Mouse (Mus musculus): ENCODE measurements around the gene Tmpo. TPM values are rescaled to one million over a fixed set of nuclear protein-coding genes. Genes with fewer than 3 reads are reported as not detected.
A peak's percentile ranks its signal among the peaks of the same experiment; 100 is the strongest.
"Not testable (repeated sequence)": the region's sequence is repeated elsewhere in the genome, so short reads cannot be mapped to it uniquely, and the experiment has no call there.

The Tmpo gene
- polyA plus RNA-seq, 1 experiment from 2014 or later: 96.7 TPM

DNA sequence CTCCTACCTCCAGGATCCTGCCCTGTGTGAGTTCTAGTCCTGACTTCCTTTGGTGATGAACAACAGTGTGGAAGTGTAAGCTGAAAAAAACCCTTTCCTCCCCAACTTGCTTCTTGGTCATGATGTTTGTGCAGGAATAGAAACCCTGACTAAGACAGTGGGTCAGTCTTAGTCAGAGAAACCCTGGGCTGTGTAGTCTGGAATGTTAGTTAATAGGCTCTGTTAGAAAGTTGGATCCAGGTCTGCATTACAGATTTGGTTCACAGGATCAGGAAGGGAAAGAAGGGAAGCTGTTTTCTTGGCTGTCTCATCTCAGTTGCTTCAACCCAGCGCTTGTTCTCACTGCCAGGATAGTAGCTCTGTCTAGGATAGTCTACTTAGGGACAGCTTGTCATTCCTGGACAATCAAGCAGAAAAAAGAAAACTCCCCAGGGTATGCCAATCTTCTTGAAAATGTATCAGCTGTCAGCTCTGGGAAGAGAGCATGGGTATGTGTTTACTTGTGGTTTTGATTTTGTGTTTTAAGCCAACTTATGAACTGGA is 18.2 kb upstream of the Tmpo start:
- no peaks in the 10 kb centered on the region for H3K9me3 ChIP-seq
- no peak overlapping the region for H3K4me2 ChIP-seq
- no peak overlapping the region for H3K27ac ChIP-seq (replicated peaks)
- no peaks in the 10 kb centered on the region for H3K27me3 ChIP-seq
- 85% methylated on average over 1 of the region's 1 CpGs for WGBS
- no peaks in the 10 kb centered on the region for H3K4me1 ChIP-seq (replicated peaks)
- ATAC-seq (ENCODE audit: low FRiP score, low read depth): no peak
- H3K36me3 ChIP-seq: no peaks in the 10 kb centered on the region
- H3K4me3 ChIP-seq: no peak overlapping the region
- no peak overlapping the region for H3K9ac ChIP-seq

DNA sequence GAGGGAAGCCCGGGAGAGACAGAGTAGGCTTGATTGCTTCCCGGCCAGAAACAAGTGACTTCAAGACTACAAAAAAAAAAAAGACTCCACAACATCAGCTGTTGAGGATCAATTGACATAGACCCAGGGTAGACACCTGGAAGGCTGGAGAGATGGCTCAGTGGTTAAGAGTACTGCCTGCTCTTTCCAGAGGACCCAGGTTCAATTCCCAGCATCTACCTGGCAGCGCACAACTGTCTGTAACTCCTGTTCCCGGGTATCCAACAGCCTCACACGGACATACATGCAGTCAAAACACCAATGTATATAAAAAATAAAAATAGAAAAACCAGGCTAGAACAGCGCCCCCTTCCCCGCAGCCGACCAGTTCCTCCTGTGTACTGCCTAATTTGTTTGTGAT is 16.6 kb upstream of the Tmpo start:
- no peak overlapping the region for H3K27ac ChIP-seq (replicated peaks)
- no peaks in the 10 kb centered on the region for H3K27me3 ChIP-seq
- 94% methylated on average over 8 of the region's 8 CpGs for WGBS
- ATAC-seq (ENCODE audit: low FRiP score, low read depth): no peak
- H3K9me3 ChIP-seq: no peaks in the 10 kb centered on the region
- H3K9ac ChIP-seq: no peak overlapping the region
- no peaks in the 10 kb centered on the region for H3K36me3 ChIP-seq
- H3K4me3 ChIP-seq: no peak overlapping the region
- no peak overlapping the region for H3K4me2 ChIP-seq
- H3K4me1 ChIP-seq (replicated peaks): no peaks in the 10 kb centered on the region

DNA sequence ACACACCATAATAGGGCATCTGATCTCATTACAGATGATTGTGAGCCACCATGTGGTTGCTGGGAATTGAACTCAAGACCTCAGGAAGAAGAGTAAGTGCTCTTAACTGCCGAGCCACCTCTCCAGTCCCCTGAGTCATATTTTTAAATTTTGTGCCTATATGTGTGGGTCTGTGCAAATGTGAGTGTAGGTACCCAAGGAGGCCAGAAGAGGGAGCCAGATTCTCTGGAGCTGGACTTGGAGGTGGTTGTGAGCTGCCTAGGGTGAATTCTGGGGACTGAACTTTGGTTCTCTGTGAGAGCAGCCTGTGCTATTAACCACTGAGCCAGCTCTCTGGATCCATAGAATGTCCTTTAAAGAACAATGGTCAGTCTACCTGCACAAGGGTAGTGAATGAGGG is 15.7 kb upstream of the Tmpo start:
- Histone ChIP-seq H3K4me3 (no peak overlapping the region), H3K4me1 (replicated peaks) (no peaks in the 10 kb centered on the region), H3K27ac (replicated peaks) (no peak overlapping the region), H3K9me3 (no peaks in the 10 kb centered on the region), H3K27me3 (no peaks in the 10 kb centered on the region), H3K9ac (no peak overlapping the region), H3K4me2 (no peak overlapping the region), H3K36me3 (no peaks in the 10 kb centered on the region)
- 97% methylated on average over 1 of the region's 1 CpGs for WGBS
- ATAC-seq (ENCODE audit: low FRiP score, low read depth): no peak

GRCm38 (mm10) chr10:91195680-91196079 is 14.6 kb upstream of the Tmpo start:
- Histone ChIP-seq H3K4me1 (replicated peaks) (no peaks in the 10 kb centered on the region), H3K36me3 (no peaks in the 10 kb centered on the region), H3K27me3 (no peaks in the 10 kb centered on the region), H3K27ac (replicated peaks) (no peak overlapping the region), H3K9me3 (no peaks in the 10 kb centered on the region), H3K4me2 (no peak overlapping the region), H3K4me3 (no peak overlapping the region), H3K9ac (no peak overlapping the region)
- no peak for ATAC-seq (ENCODE audit: low FRiP score, low read depth)
- WGBS: 90% methylated on average over 5 of the region's 5 CpGs

GRCm38 (mm10) chr10:91195091-91195490 is 14.0 kb upstream of the Tmpo start:
- ATAC-seq (ENCODE audit: low FRiP score, low read depth): no peak
- Histone ChIP-seq H3K9me3 (no peaks in the 10 kb centered on the region), H3K27me3 (no peaks in the 10 kb centered on the region), H3K4me1 (replicated peaks) (no peaks in the 10 kb centered on the region), H3K36me3 (no peaks in the 10 kb centered on the region), H3K9ac (no peak overlapping the region), H3K27ac (replicated peaks) (no peak overlapping the region), H3K4me2 (no peak overlapping the region), H3K4me3 (no peak overlapping the region)
- WGBS: 87% methylated on average over 14 of the region's 14 CpGs

GRCm38 (mm10) chr10:91191851-91192250 is 10.7 kb upstream of the Tmpo start:
- 84% methylated on average over 5 of the region's 5 CpGs for WGBS
- Histone ChIP-seq H3K36me3 (no peaks in the 10 kb centered on the region), H3K27ac (replicated peaks) (no peak overlapping the region), H3K4me1 (replicated peaks) (peaks cover 10% of the 10 kb centered on the region), H3K4me2 (no peak overlapping the region), H3K27me3 (no peaks in the 10 kb centered on the region), H3K4me3 (no peak overlapping the region), H3K9me3 (no peaks in the 10 kb centered on the region), H3K9ac (no peak overlapping the region)
- ATAC-seq (ENCODE audit: low FRiP score, low read depth): no peak

GRCm38 (mm10) chr10:91189476-91189875 is 8.4 kb upstream of the Tmpo start:
- ATAC-seq (ENCODE audit: low FRiP score, low read depth): no peak
- Histone ChIP-seq H3K27ac (replicated peaks) (no peak overlapping the region), H3K4me3 (no peak overlapping the region), H3K9me3 (no peaks in the 10 kb centered on the region), H3K4me1 (replicated peaks) (peaks cover 12% of the 10 kb centered on the region), H3K4me2 (no peak overlapping the region), H3K36me3 (no peaks in the 10 kb centered on the region), H3K9ac (no peak overlapping the region), H3K27me3 (no peaks in the 10 kb centered on the region)
- WGBS: 94% methylated on average over 6 of the region's 6 CpGs

DNA sequence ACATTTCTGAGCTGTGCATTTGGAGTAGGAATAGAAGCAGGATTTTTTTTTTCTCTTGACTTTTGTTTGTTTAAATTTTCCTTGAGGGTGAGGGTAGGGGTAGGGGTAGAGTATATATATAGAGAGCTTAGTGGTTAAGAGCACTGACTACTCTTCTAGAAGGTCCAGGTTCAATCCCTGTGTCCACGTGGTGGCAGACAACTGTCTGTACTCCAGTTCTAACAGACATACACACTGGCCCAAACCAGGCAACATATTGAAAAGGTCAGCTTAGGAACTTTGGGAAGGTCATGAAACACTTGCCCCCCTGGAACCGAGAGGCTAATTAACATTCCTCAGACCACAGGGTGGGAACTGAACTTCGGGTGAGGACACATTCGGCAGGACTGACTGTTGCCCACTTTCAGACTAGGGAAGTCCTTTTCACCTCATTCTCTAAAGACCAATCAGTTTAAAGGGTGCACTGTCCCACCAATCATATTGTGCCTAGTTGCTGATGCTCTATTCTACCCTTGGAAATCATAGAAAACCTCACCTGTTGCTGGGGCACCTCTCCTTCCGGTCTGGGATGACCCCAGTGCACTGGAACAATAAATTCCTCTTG is 7.7 kb upstream of the Tmpo start:
- H3K4me3 ChIP-seq: no peak overlapping the region
- H3K9ac ChIP-seq: no peak overlapping the region
- H3K4me1 ChIP-seq (replicated peaks): peaks cover 13% of the 10 kb centered on the region
- no peaks in the 10 kb centered on the region for H3K36me3 ChIP-seq
- no peaks in the 10 kb centered on the region for H3K9me3 ChIP-seq
- H3K27me3 ChIP-seq: no peaks in the 10 kb centered on the region
- no peak overlapping the region; the same call in 1 of the 2 replicates for H3K4me2 ChIP-seq
- no peak for ATAC-seq (ENCODE audit: low FRiP score, low read depth)
- WGBS: 84% methylated on average over 5 of the region's 5 CpGs
- H3K27ac ChIP-seq (replicated peaks): peak overlapping the region; percentile 97

- Histone ChIP-seq H3K4me1 (replicated peaks) (peaks cover 22% of the 10 kb centered on the region), H3K4me3 (peak overlapping the region; percentile 37), H3K4me2 (peak overlapping the region; percentile 63), H3K9ac (peak overlapping the region; percentile 67), H3K27ac (replicated peaks) (peak overlapping the region; percentile 97), H3K36me3 (no peaks in the 10 kb centered on the region), H3K9me3 (no peaks in the 10 kb centered on the region), H3K27me3 (no peaks in the 10 kb centered on the region)
- under 1% methylated on average over 15 of the region's 15 CpGs for WGBS
- ATAC-seq (ENCODE audit: low FRiP score, low read depth): peak; percentile 29; the same call in 1 of the 2 replicates
Observed at GRCm38 (mm10) chr10:91187872-91188271, 6.8 kb upstream of the Tmpo start.

DNA sequence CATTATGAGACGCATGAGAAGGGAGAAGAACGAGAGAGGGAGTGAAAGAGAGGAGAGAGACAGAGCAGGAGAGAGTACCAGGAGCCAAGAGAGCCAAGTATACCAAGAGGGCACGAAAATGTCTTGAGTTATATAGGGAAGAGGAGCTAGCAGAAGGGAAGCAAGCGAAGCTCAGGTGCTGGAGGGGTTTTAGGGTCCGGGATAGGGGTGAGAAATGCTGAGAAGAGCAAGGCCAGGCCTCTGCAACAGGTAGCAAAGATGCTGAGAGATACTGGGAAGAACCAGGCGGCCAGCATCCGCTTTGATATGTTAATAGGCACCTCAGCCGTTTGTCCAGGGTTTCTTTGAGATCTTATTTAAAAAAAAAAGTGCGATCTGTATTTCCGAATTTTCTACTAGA is 6.2 kb upstream of the Tmpo start:
- H3K27me3 ChIP-seq: no peaks in the 10 kb centered on the region
- peaks cover 25% of the 10 kb centered on the region for H3K4me1 ChIP-seq (replicated peaks)
- peak overlapping the region; percentile 63 for H3K4me2 ChIP-seq
- peak overlapping the region; percentile 67 for H3K9ac ChIP-seq
- WGBS: 13% methylated on average over 10 of the region's 10 CpGs
- H3K4me3 ChIP-seq: peak overlapping the region; percentile 37
- H3K9me3 ChIP-seq: no peaks in the 10 kb centered on the region
- H3K27ac ChIP-seq (replicated peaks): peak overlapping the region; percentile 97
- no peaks in the 10 kb centered on the region for H3K36me3 ChIP-seq
- ATAC-seq (ENCODE audit: low FRiP score, low read depth): peak; percentile 17; the same call in 1 of the 2 replicates

DNA sequence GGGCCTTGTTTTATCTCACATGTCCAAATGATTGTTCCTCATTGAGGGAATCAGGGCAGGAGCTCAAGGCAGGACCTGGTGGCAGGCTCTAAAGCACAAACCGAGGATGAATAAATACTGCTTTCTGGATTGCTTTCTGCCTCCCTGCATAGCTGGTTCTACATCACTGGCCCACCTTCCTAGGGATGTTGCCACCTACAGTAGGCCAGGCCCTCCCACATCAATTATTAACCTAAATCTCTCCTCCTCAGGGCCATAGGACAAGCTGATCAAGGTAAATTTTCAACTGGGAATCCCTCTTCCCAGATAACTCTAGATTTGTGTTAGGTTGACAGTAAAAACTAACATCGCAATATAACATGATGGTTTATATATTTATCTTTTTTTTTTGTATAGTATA is 4.6 kb upstream of the Tmpo start:
- H3K9ac ChIP-seq: no peak overlapping the region
- ATAC-seq (ENCODE audit: low FRiP score, low read depth): no peak
- no peaks in the 10 kb centered on the region for H3K36me3 ChIP-seq
- no peak overlapping the region for H3K27ac ChIP-seq (replicated peaks)
- peaks cover 29% of the 10 kb centered on the region for H3K4me1 ChIP-seq (replicated peaks)
- no peaks in the 10 kb centered on the region for H3K27me3 ChIP-seq
- H3K9me3 ChIP-seq: no peaks in the 10 kb centered on the region
- WGBS: 100% methylated on average over 2 of the region's 2 CpGs
- H3K4me3 ChIP-seq: no peak overlapping the region
- no peak overlapping the region for H3K4me2 ChIP-seq

DNA sequence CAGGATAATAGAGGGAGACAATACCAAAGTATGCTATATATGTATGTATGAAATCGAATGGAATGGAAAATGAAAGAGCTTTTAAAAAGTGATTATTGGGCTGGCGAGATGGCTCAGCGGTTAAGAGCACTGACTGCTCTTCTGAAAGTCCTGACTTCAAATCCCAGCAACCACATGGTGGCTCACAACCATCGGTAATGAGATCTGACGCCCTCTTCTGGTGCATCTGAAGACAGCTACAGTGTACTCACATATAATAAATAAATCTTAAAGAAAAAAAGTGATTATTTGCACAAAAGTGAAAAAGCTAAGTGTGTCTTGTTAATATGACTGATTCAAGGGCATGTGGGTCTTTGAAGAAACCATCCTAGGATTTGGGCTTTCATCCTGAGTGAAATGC is 3.8 kb upstream of the Tmpo start:
- peaks cover 37% of the 10 kb centered on the region for H3K4me1 ChIP-seq (replicated peaks)
- not testable (repeated sequence) for H3K27ac ChIP-seq (replicated peaks); H3K9ac ChIP-seq; H3K4me3 ChIP-seq; H3K27me3 ChIP-seq; H3K9me3 ChIP-seq; H3K4me2 ChIP-seq; H3K36me3 ChIP-seq; ATAC-seq (ENCODE audit: low FRiP score, low read depth)
- WGBS: 67% methylated on average over 5 of the region's 5 CpGs

GRCm38 (mm10) chr10:91183316-91183715 is 2.2 kb upstream of the Tmpo start:
- Histone ChIP-seq H3K9me3 (no peaks in the 10 kb centered on the region), H3K27ac (replicated peaks) (peak overlapping the region; percentile 98), H3K27me3 (no peaks in the 10 kb centered on the region), H3K36me3 (no peaks in the 10 kb centered on the region), H3K4me1 (replicated peaks) (peaks cover 39% of the 10 kb centered on the region), H3K9ac (peak overlapping the region; percentile 67; the same call in 1 of the 2 replicates), H3K4me3 (peak overlapping the region; percentile 63), H3K4me2 (peak overlapping the region; percentile 59)
- 34% methylated on average over 3 of the region's 3 CpGs for WGBS
- ATAC-seq (ENCODE audit: low FRiP score, low read depth): no peak
